Mouse (Mus musculus): ENCODE measurements around the gene Trappc4.

GRCm38 (mm10) chr9:44387221-44387620 lies 20.2 kb downstream of the Trappc4 start:
- no peak for TF ChIP-seq CTCF (IDR thresholded peaks at IDR 0.05; ENCODE audit: low read depth)
- TF ChIP-seq EP300 (IDR thresholded peaks at IDR 0.05; ENCODE audit: low read depth) = no peak
